In genomic region chr2:170319533-170320463, GRCm38 (mm10) we compare ENCODE assay signal across 8 mouse cellular contexts.
DNase-seq lines count a peak whose midpoint lies in the region; ATAC-seq lines count a peak whose summit lies in the region.

No protein-coding gene starts in this region.

- H3K9me3 ChIP-seq in kidney, embryonic 14.5 days (ENCODE audit: control insufficient read depth, low read length): no peaks in the 10 kb centered on the region
- H3K9me3 ChIP-seq in intestine, embryonic 16.5 days (ENCODE audit: control insufficient read depth, low read length): no peaks in the 10 kb centered on the region

- peak; percentile 43 for ATAC-seq in kidney, embryonic 14.5 days (ENCODE audit: low FRiP score, low TSS enrichment)
- peak; percentile 81 for ATAC-seq in intestine, embryonic 16.5 days

- H3K4me1 ChIP-seq in kidney, embryonic 14.5 days (ENCODE audit: control insufficient read depth, insufficient read depth, low read length): peaks cover 7% of the 10 kb centered on the region; the same call in 1 of the 2 replicates
- peaks cover 30% of the 10 kb centered on the region for H3K4me1 ChIP-seq in intestine, embryonic 16.5 days (ENCODE audit: control insufficient read depth, insufficient read depth, low read length)

- 23% methylated on average over 19 of the region's 20 CpGs for WGBS in kidney, embryonic 14.5 days
- 16% methylated on average over 18 of the region's 20 CpGs for WGBS in intestine, embryonic 16.5 days

- peak overlapping the region; percentile 60 for H3K4me2 ChIP-seq in kidney, embryonic 14.5 days (replicated peaks; ENCODE audit: low read depth, low read length)
- H3K4me2 ChIP-seq in intestine, embryonic 16.5 days (ENCODE audit: low read depth, low read length): peak overlapping the region; percentile 87

- H3K27me3 ChIP-seq in kidney, embryonic 14.5 days (ENCODE audit: control insufficient read depth, insufficient read depth, low read length): no peaks in the 10 kb centered on the region
- H3K27me3 ChIP-seq in intestine, embryonic 16.5 days (replicated peaks; ENCODE audit: control insufficient read depth, insufficient read depth, low read length): no peaks in the 10 kb centered on the region

- DNase-seq in kidney, adult 8-10 months: no peak
- DNase-seq in embryo, embryonic 9.5 days (ENCODE audit: extremely low spot score): peak; percentile 69
- peak; percentile 60 for DNase-seq in neural tube, embryonic 10.5 days (ENCODE audit: extremely low spot score, low spot score)
- DNase-seq in cerebellum, adult 11 months: no peak
- no peak for DNase-seq in ovary, postnatal 14 days (ENCODE audit: low spot score)
- no peak for DNase-seq in thymus, adult 18-20 months

- H3K4me3 ChIP-seq in kidney, embryonic 14.5 days (ENCODE audit: low read length): peak overlapping the region; percentile 37
- H3K4me3 ChIP-seq in intestine, embryonic 16.5 days (ENCODE audit: low read length): peak overlapping the region; percentile 47

- no peaks in the 10 kb centered on the region for H3K36me3 ChIP-seq in kidney, embryonic 14.5 days (ENCODE audit: control insufficient read depth, insufficient read depth, low read length)
- no peaks in the 10 kb centered on the region for H3K36me3 ChIP-seq in intestine, embryonic 16.5 days (ENCODE audit: control insufficient read depth, insufficient read depth, low read length)

- H3K9ac ChIP-seq in kidney, embryonic 14.5 days (ENCODE audit: low read depth, low read length): peak overlapping the region; percentile 67
- H3K9ac ChIP-seq in intestine, embryonic 16.5 days (ENCODE audit: low read depth, low read length): peak overlapping the region; percentile 68

- peak overlapping the region; percentile 67; the same call in 1 of the 2 replicates for H3K27ac ChIP-seq in kidney, embryonic 14.5 days (ENCODE audit: low read depth, low read length)
- H3K27ac ChIP-seq in intestine, embryonic 16.5 days (ENCODE audit: low read length): peak overlapping the region; percentile 92

Comparison
In these comparisons a context has a peak if more than half of its experiments do, and no peak if none do; other contexts are left out.
1. DNase-seq: peak in embryo, embryonic 9.5 days (single experiment) and neural tube, embryonic 10.5 days (single experiment); none in kidney, adult 8-10 months (0 of 2), cerebellum, adult 11 months (single experiment), ovary, postnatal 14 days (single experiment) and thymus, adult 18-20 months (0 of 2).